Mouse (Mus musculus) bone marrow macrophage, adult 2 months (primary cell): ENCODE data around the gene Map3k7. TPM values are rescaled to one million over a fixed set of nuclear protein-coding genes. Genes with fewer than 3 reads are reported as not detected.

ENCODE experiments used
- H3K27ac ChIP-seq: 2 replicates; pipeline ENCODE4 v1.5.1; 2012; ENCODE audit warnings: low read depth, low read length; ENCODE audit not compliant: insufficient read depth
- H3K4me1 ChIP-seq: 2 replicates; pipeline ENCODE4 v1.6.1; 2012; ENCODE audit warnings: low read length; ENCODE audit not compliant: control insufficient read depth, insufficient read depth
- H3K4me3 ChIP-seq: 2 replicates; pipeline ENCODE4 v1.5.1; 2012; ENCODE audit warnings: mild to moderate bottlenecking, low read length, moderate library complexity; ENCODE audit not compliant: insufficient read depth
- CTCF ChIP-seq: IDR thresholded peaks from 2 replicates; pipeline ENCODE4 v1.5.1; 2012; ENCODE audit warnings: low read depth, mild to moderate bottlenecking, low read length, moderate library complexity
- POLR2A ChIP-seq: IDR thresholded peaks from 2 replicates; pipeline ENCODE4 v1.6.1; 2012; ENCODE audit warnings: mild to moderate bottlenecking, low read depth, low read length, borderline replicate concordance
- polyA plus RNA-seq: library from polyadenylated mRNA; stranded (reverse); fragments of >200 nt; gene quantifications from 2 replicates; pipeline ENCODE4 v1.2.4, GENCODE M21; 2012; ENCODE audit not compliant: missing spikeins, insufficient read depth, insufficient read length

Map3k7 gene
- polyA plus RNA-seq, 1 experiment = 30.0 TPM

DNA sequence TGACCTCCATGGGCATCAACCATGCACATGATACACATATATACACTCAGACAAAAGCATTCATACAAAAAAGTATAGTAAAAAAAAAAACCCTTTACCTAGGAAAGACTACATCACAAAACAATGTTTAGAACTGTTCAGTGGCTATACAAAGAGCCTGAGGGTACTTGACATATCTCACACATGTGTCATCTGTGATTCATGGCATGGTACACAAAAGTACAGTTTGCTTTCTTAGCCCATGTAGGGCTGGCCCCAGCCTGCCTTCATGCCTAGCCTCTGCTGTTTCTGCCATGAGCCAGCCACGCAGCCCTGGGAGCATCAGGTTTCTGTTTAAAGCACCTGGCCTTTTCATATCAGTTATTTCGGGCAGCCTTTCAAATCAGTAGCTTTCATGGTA, 61.2 kb downstream of the Map3k7 start:
- no peak overlapping the region for H3K4me3 ChIP-seq
- peaks cover 8% of the 10 kb centered on the region for H3K4me1 ChIP-seq
- TF ChIP-seq POLR2A (no peak), CTCF (no peak)
- H3K27ac ChIP-seq = no peak overlapping the region

DNA sequence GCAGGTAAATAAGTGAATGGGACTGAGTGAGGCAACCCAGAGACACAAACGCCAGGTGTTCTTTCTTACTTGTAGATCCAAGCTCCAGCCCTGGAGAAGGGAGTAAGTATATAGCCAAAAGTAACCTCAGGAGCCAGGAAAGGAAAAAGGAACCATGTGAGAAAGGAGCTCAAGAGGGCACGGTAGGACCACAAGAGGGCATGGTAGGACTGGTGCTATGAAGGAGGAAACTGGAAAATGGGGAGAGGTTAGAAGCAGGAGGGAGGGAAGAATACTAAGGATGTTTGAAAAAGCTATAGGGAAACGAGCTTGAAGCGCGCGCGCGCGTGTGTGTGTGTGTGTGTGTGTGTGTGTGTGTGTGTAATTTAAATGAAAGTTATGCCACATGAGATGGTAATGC, 63.2 kb downstream of the Map3k7 start:
- no peak overlapping the region for H3K4me3 ChIP-seq
- H3K27ac ChIP-seq = no peak overlapping the region
- TF ChIP-seq POLR2A (no peak), CTCF (no peak)
- no peaks in the 10 kb centered on the region for H3K4me1 ChIP-seq

GRCm38 (mm10) chr4:32037267-32037666, 73.4 kb downstream of the Map3k7 start:
- peaks cover 8% of the 10 kb centered on the region for H3K4me1 ChIP-seq
- no peak for TF ChIP-seq CTCF
- TF ChIP-seq POLR2A = no peak
- H3K4me3 ChIP-seq = no peak overlapping the region
- H3K27ac ChIP-seq = no peak overlapping the region

DNA sequence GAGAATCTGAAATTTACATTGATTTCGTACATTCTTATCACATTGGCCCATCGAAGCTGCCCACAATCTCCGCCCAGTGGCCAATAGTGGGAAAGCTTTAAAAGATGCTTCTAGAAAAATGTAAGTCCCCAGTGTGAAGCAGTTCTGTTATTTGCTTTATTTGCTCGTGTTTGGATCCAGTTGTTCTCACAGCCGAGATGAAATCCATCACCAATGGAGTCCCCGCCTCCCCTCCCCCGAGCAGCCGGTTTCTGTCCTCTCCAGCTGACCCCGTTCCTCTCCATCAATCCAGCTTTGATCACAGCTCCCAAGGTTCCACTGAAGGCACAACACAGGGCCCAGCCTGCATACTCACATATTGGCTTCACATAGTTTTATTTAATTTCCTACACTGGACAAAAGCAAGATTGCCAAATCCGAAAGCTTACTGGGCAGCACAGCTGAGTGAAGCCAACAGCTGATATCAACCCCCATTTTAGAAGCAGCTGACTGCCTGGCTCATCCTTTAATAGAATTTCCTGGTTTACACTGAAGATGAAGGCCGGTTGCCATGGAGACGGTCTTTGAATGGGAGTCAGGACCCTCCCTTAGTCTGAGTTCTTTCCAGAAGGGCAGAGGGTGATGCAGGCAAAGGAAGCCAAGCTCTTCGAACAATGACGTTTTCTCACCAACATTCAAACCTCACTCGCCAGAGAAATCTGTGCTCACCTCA, 78.0 kb downstream of the Map3k7 start:
- H3K4me1 ChIP-seq = peaks cover 8% of the 10 kb centered on the region
- TF ChIP-seq CTCF = no peak
- TF ChIP-seq POLR2A = no peak
- no peak overlapping the region for H3K4me3 ChIP-seq
- no peak overlapping the region for H3K27ac ChIP-seq

DNA sequence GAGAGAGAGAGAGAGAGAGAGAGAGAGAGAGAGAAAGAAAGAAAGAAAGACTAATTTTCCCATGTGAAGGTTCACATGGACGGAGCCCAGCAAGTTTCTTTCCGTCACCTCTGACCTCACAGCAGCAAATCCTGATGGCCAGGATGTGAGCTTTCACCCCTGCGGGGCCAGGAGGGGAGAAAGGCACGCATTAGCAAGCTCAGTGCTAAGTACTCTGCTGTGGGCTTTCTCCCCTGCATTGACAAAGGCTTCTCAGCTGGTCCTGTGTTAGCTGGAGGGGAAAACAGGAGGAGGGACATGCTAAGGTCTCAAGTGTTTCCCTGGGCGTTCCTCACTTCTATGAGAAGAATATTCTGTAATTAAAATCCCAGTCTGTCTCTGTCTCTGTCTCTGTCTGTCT, 81.3 kb downstream of the Map3k7 start:
- Histone ChIP-seq H3K4me1 (peaks cover under 1% of the 10 kb centered on the region), H3K27ac (no peak overlapping the region), H3K4me3 (no peak overlapping the region)
- TF ChIP-seq POLR2A (no peak), CTCF (no peak)

GRCm38 (mm10) chr4:32049824-32050223, 85.9 kb downstream of the Map3k7 start:
- Histone ChIP-seq H3K27ac (no peak overlapping the region), H3K4me1 (no peaks in the 10 kb centered on the region), H3K4me3 (no peak overlapping the region)
- no peak for TF ChIP-seq POLR2A
- no peak for TF ChIP-seq CTCF

DNA sequence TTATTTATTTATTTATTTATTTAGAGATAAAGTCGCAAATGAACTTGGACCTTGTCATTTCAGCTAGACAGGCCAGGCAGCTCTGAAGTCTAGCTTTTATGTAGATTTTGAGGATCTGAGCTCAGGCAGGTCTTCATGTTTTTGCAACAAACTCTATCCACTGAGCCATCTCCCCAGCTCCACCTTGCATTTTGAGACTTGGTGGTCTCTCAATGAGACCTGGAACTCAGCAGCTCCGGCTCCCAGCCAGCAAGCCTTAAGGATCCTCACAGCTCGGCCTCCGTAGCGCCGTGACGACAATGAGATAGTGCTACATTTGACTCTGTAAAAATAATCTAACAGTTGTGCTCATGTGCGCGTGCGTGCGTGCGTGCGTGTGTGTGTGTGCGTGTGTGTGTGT, 89.3 kb downstream of the Map3k7 start:
- TF ChIP-seq POLR2A (no peak), CTCF (no peak)
- Histone ChIP-seq H3K4me3 (no peak overlapping the region), H3K4me1 (0 out of 2 replicates have a peak, but pooled peaks cover 2% of the 10 kb centered on the region), H3K27ac (no peak overlapping the region)

DNA sequence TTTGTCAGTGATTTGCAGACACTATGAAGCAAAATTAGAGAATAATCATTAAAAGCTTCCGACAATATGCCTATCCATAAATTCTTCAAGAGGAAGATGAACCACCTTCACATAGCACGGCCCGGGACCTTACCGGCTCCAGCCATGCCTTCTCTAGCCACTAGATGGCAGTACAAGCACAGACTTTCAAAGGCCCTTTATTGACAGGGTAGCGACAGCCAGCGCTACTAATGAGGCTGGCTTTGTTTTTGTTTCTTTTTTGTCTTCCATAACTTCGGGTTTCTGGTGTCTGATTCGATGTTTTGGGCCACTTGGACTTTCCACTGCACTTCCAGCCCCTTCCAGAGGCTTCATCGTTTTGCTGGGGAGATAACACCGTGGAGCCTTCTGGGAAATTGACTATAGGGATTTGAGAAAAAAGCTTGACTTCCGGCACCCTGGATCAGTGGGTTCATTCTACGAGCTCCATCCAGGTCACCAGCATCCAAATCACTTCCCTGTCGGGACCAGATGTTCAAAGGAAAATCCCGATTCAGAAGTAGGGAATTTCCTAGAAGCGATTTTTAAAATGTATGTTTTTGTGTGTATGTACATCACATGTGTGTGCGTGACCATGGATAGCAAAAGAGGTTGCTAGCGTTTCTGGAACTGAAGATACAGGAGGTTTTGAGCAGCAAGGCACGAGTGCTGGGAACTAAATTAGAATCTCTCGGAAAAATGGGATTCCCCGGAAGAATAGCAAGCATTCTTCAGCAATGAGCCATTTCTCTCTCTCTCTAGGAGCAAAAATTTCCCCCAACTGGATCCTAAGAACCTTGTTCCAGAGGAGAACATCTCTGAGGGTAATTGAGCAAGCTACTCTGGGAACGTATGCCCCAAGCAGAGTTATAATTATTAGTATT, 91.5 kb downstream of the Map3k7 start:
- H3K4me1 ChIP-seq = 0 out of 2 replicates have a peak, but pooled peaks cover 2% of the 10 kb centered on the region
- H3K4me3 ChIP-seq = peak overlapping the region; percentile 63
- peak; percentile 74; the same call in 1 of the 2 replicates for TF ChIP-seq CTCF
- no peak for TF ChIP-seq POLR2A
- H3K27ac ChIP-seq = no peak overlapping the region

DNA sequence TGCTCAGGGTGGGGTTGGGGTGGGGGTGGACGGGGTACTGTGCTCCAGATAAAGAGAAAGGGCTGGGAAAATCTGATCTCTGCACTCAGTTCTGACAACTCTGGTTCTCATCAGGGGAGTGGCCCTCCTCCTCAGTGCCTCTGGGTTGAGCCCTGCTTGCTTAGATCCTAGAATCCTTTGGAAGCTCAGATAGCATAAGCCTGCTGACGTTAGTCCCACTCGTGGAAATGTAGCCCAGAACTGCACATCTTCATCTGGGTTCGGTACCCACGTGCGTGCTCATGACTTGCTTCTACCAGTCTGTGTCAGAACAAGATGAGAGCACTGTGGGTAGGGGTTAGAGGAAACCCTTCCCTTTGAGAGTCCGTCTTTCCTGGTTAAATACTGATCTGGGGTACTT, 92.5 kb downstream of the Map3k7 start:
- TF ChIP-seq CTCF (no peak), POLR2A (no peak)

GRCm38 (mm10) chr4:32057102-32057501, 93.2 kb downstream of the Map3k7 start:
- H3K4me1 ChIP-seq = 0 out of 2 replicates have a peak, but pooled peaks cover 2% of the 10 kb centered on the region
- H3K27ac ChIP-seq = no peak overlapping the region
- TF ChIP-seq POLR2A (no peak), CTCF (0 out of 2 replicates have a peak, but pooled peaks have one; percentile 3)
- H3K4me3 ChIP-seq = no peak overlapping the region

More for the DNA sequence above, 92.5 kb downstream of the Map3k7 start:
- Histone ChIP-seq H3K27ac (no peak overlapping the region), H3K4me3 (no peak overlapping the region), H3K4me1 (0 out of 2 replicates have a peak, but pooled peaks cover 2% of the 10 kb centered on the region)

DNA sequence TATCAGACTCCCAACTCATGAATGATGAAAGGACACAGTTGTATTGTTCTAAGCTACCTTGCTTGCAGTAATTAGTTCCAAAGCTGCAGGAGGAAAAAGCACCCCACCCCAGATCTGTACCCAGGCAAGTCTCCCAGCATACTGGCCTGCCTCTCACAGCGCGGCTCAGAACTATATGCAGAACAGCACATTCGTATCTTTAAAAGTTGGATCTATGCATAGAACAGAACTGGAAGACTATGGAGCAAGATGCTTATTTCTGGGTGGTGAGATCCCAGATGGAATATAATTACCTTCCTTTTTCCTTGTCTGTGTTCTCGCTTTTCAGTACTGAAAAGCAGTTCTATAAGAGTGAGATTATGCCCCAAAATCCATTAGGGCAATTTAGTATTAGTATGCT, 96.8 kb downstream of the Map3k7 start:
- TF ChIP-seq POLR2A (no peak), CTCF (no peak)
- H3K4me1 ChIP-seq = 0 out of 2 replicates have a peak, but pooled peaks cover under 1% of the 10 kb centered on the region
- H3K4me3 ChIP-seq = no peak overlapping the region
- H3K27ac ChIP-seq = no peak overlapping the region
